Mouse (Mus musculus): ENCODE measurements at regions not wholly inside any gene's neighbourhood (a gene's known extent, or its start where the extent isn't known, plus 50 kb on each side); places are given as distances from the start of the nearest gene placed in this dataset.

- no peaks in the 10 kb centered on the region for H3K9me3 ChIP-seq (ENCODE audit: control insufficient read depth, low read length)
- H3K4me1 ChIP-seq (replicated peaks; ENCODE audit: control insufficient read depth, insufficient read depth, low read length) = no peaks in the 10 kb centered on the region
- H3K4me3 ChIP-seq (ENCODE audit: low read depth, low read length) = no peak overlapping the region
Measured at GRCm38 (mm10) chr17:70920181-70920580, 66.8 kb upstream of the Tgif1 start.

GRCm38 (mm10) chr17:70917183-70917935 lies 64.0 kb upstream of the Tgif1 start:
- DNase-seq (ENCODE audit: low spot score) (no peak), ATAC-seq (replicated peaks; ENCODE audit: low FRiP score, low TSS enrichment, low read depth) (no peak)
- Histone ChIP-seq H3K27me3 (replicated peaks; ENCODE audit: control insufficient read depth, insufficient read depth, low read length) (no peaks in the 10 kb centered on the region), H3K4me3 (ENCODE audit: low read depth, low read length) (no peak overlapping the region), H3K9me3 (ENCODE audit: control insufficient read depth, low read length) (no peaks in the 10 kb centered on the region), H3K27ac (ENCODE audit: low read depth) (no peak overlapping the region), H3K36me3 (ENCODE audit: control insufficient read depth, insufficient read depth, low read length) (no peaks in the 10 kb centered on the region), H3K9ac (ENCODE audit: low read length) (no peak overlapping the region), H3K4me1 (replicated peaks; ENCODE audit: control insufficient read depth, insufficient read depth, low read length) (no peaks in the 10 kb centered on the region), H3K4me2 (ENCODE audit: low read length) (peak overlapping the region; percentile 28; the same call in 1 of the 2 replicates)
- WGBS = 43% methylated on average over 19 of the region's 19 CpGs

More at GRCm38 (mm10) chr17:70920181-70920580, 66.8 kb upstream of the Tgif1 start:
- Histone ChIP-seq H3K27ac (ENCODE audit: low read depth) (no peak overlapping the region), H3K4me2 (ENCODE audit: low read length) (no peak overlapping the region), H3K36me3 (ENCODE audit: control insufficient read depth, insufficient read depth, low read length) (no peaks in the 10 kb centered on the region), H3K27me3 (replicated peaks; ENCODE audit: control insufficient read depth, insufficient read depth, low read length) (no peaks in the 10 kb centered on the region), H3K9ac (ENCODE audit: low read length) (no peak overlapping the region)
- ATAC-seq (replicated peaks; ENCODE audit: low FRiP score, low TSS enrichment, low read depth) = no peak
- no peak for DNase-seq (ENCODE audit: low spot score)

- Histone ChIP-seq H3K9me3 (ENCODE audit: control insufficient read depth, low read length) (no peaks in the 10 kb centered on the region), H3K27me3 (replicated peaks; ENCODE audit: control insufficient read depth, insufficient read depth, low read length) (no peaks in the 10 kb centered on the region), H3K4me1 (replicated peaks; ENCODE audit: control insufficient read depth, insufficient read depth, low read length) (no peaks in the 10 kb centered on the region), H3K9ac (ENCODE audit: low read length) (no peak overlapping the region), H3K36me3 (ENCODE audit: control insufficient read depth, insufficient read depth, low read length) (no peaks in the 10 kb centered on the region), H3K4me3 (ENCODE audit: low read depth, low read length) (no peak overlapping the region), H3K27ac (ENCODE audit: low read depth) (no peak overlapping the region), H3K4me2 (ENCODE audit: low read length) (no peak overlapping the region)
- ATAC-seq (replicated peaks; ENCODE audit: low FRiP score, low TSS enrichment, low read depth) (no peak), DNase-seq (ENCODE audit: low spot score) (no peak)
- 70% methylated on average over 12 of the region's 12 CpGs for WGBS
Measured at GRCm38 (mm10) chr17:70916089-70916750, 62.9 kb upstream of the Tgif1 start.

- DNase-seq (ENCODE audit: low spot score) (no peak), ATAC-seq (replicated peaks; ENCODE audit: low FRiP score, low TSS enrichment, low read depth) (no peak)
- Histone ChIP-seq H3K4me3 (ENCODE audit: low read depth, low read length) (no peak overlapping the region), H3K27ac (ENCODE audit: low read depth) (no peak overlapping the region), H3K4me2 (ENCODE audit: low read length) (no peak overlapping the region), H3K4me1 (replicated peaks; ENCODE audit: control insufficient read depth, insufficient read depth, low read length) (no peaks in the 10 kb centered on the region), H3K9ac (ENCODE audit: low read length) (no peak overlapping the region), H3K36me3 (ENCODE audit: control insufficient read depth, insufficient read depth, low read length) (no peaks in the 10 kb centered on the region), H3K27me3 (replicated peaks; ENCODE audit: control insufficient read depth, insufficient read depth, low read length) (no peaks in the 10 kb centered on the region), H3K9me3 (ENCODE audit: control insufficient read depth, low read length) (no peaks in the 10 kb centered on the region)
- 66% methylated on average over 6 of the region's 6 CpGs for WGBS
Measured at GRCm38 (mm10) chr17:70915445-70915844, 62.1 kb upstream of the Tgif1 start.

- H3K9ac ChIP-seq (ENCODE audit: low read length) = no peak overlapping the region
- H3K36me3 ChIP-seq (ENCODE audit: control insufficient read depth, insufficient read depth, low read length) = no peaks in the 10 kb centered on the region
- no peaks in the 10 kb centered on the region for H3K9me3 ChIP-seq (ENCODE audit: control insufficient read depth, low read length)
- H3K27ac ChIP-seq (ENCODE audit: low read depth) = no peak overlapping the region
- WGBS = 80% methylated on average over 2 of the region's 2 CpGs
- no peak overlapping the region for H3K4me2 ChIP-seq (ENCODE audit: low read length)
- no peak for DNase-seq (ENCODE audit: low spot score)
- no peak for ATAC-seq (replicated peaks; ENCODE audit: low FRiP score, low TSS enrichment, low read depth)
- H3K4me1 ChIP-seq (replicated peaks; ENCODE audit: control insufficient read depth, insufficient read depth, low read length) = no peaks in the 10 kb centered on the region
- H3K27me3 ChIP-seq (replicated peaks; ENCODE audit: control insufficient read depth, insufficient read depth, low read length) = no peaks in the 10 kb centered on the region
- no peak overlapping the region for H3K4me3 ChIP-seq (ENCODE audit: low read depth, low read length)
Measured at GRCm38 (mm10) chr17:70910238-70910637, 56.9 kb upstream of the Tgif1 start.

- H3K36me3 ChIP-seq (ENCODE audit: control insufficient read depth, insufficient read depth, low read length) = no peaks in the 10 kb centered on the region
- H3K27ac ChIP-seq (ENCODE audit: low read depth) = no peak overlapping the region
- no peak overlapping the region for H3K9ac ChIP-seq (ENCODE audit: low read length)
- no peak overlapping the region for H3K4me3 ChIP-seq (ENCODE audit: low read depth, low read length)
- no peaks in the 10 kb centered on the region for H3K27me3 ChIP-seq (replicated peaks; ENCODE audit: control insufficient read depth, insufficient read depth, low read length)
- no peak overlapping the region for H3K4me2 ChIP-seq (ENCODE audit: low read length)
- no peak for ATAC-seq (replicated peaks; ENCODE audit: low FRiP score, low TSS enrichment, low read depth)
- 79% methylated on average over 3 of the region's 3 CpGs for WGBS
- DNase-seq (ENCODE audit: low spot score) = no peak
- H3K4me1 ChIP-seq (replicated peaks; ENCODE audit: control insufficient read depth, insufficient read depth, low read length) = no peaks in the 10 kb centered on the region
- H3K9me3 ChIP-seq (ENCODE audit: control insufficient read depth, low read length) = no peaks in the 10 kb centered on the region
Measured at GRCm38 (mm10) chr17:70909573-70909972, 56.2 kb upstream of the Tgif1 start.

- Histone ChIP-seq H3K9ac (ENCODE audit: low read length) (no peak overlapping the region), H3K27me3 (replicated peaks; ENCODE audit: control insufficient read depth, insufficient read depth, low read length) (no peaks in the 10 kb centered on the region), H3K4me2 (ENCODE audit: low read length) (no peak overlapping the region), H3K4me1 (replicated peaks; ENCODE audit: control insufficient read depth, insufficient read depth, low read length) (no peaks in the 10 kb centered on the region), H3K4me3 (ENCODE audit: low read depth, low read length) (no peak overlapping the region), H3K9me3 (ENCODE audit: control insufficient read depth, low read length) (no peaks in the 10 kb centered on the region), H3K27ac (ENCODE audit: low read depth) (no peak overlapping the region), H3K36me3 (ENCODE audit: control insufficient read depth, insufficient read depth, low read length) (no peaks in the 10 kb centered on the region)
- 85% methylated on average over 2 of the region's 2 CpGs for WGBS
- ATAC-seq (replicated peaks; ENCODE audit: low FRiP score, low TSS enrichment, low read depth) (no peak), DNase-seq (ENCODE audit: low spot score) (no peak)
Measured at GRCm38 (mm10) chr17:70908328-70908727, 55.0 kb upstream of the Tgif1 start.
